Mouse (Mus musculus) CD8-positive naive resting alpha-beta T cell, adult 2 months (primary cell): Measurements from ENCODE around the gene Tmprss11d.
"Not testable (repeated sequence)": the region's sequence is repeated elsewhere in the genome, so short reads cannot be mapped to it uniquely, and the experiment has no call there.

Experiments
- DNase-seq, 2 experiments: peaks; one replicate each; pipeline ENCODE4 v3.0.0; 2022; ENCODE audit warnings: low read depth in 2 of 2, low spot score in 2 of 2

Tmprss11d gene

GRCm38 (mm10) chr5:86373320-86373719 lies at the start of gene Tmprss11d:
Gene Tmprss11d, minus strand, starts transcription at chr5:86373420.
- no peak for DNase-seq

- DNase-seq = no peak
These were observed 48.3 kb upstream of the Tmprss11d start for GRCm38 (mm10) chr5:86421323-86422028.

GRCm38 (mm10) chr5:86419494-86419893 lies 46.3 kb upstream of the Tmprss11d start:
- DNase-seq = no peak

- DNase-seq = no peak
These were observed 41.1 kb upstream of the Tmprss11d start for GRCm38 (mm10) chr5:86414280-86414679.

- DNase-seq = no peak
These were observed 37.6 kb upstream of the Tmprss11d start for GRCm38 (mm10) chr5:86410815-86411214.

- no peak for DNase-seq
These were observed 34.7 kb upstream of the Tmprss11d start for GRCm38 (mm10) chr5:86407941-86408340.

- DNase-seq = no peak
These were observed 34.0 kb upstream of the Tmprss11d start for GRCm38 (mm10) chr5:86407191-86407590.

- DNase-seq = no peak
These were observed 13.7 kb downstream of the Tmprss11d start for GRCm38 (mm10) chr5:86359412-86359985.

GRCm38 (mm10) chr5:86352966-86353365 lies 20.3 kb downstream of the Tmprss11d start:
- DNase-seq = no peak

GRCm38 (mm10) chr5:86318018-86318956 lies 54.9 kb downstream of the Tmprss11d start:
- DNase-seq = not testable (repeated sequence)

GRCm38 (mm10) chr5:86306116-86306515 lies 67.1 kb downstream of the Tmprss11d start:
- no peak for DNase-seq

GRCm38 (mm10) chr5:86303877-86304276 lies 69.3 kb downstream of the Tmprss11d start:
- no peak for DNase-seq

- DNase-seq = no peak
These were observed 84.0 kb downstream of the Tmprss11d start, which contains the start of gene Tmprss11c for GRCm38 (mm10) chr5:86289208-86289607. Gene Tmprss11c, minus strand, starts transcription at chr5:86289308.
